Mouse (Mus musculus) bone marrow macrophage, adult 2 months (primary cell): ENCODE measurements around the gene Tm4sf19.

Experiments
- CTCF ChIP-seq: IDR thresholded peaks from 2 replicates; pipeline ENCODE4 v1.5.1; 2012; ENCODE audit warnings: low read depth, mild to moderate bottlenecking, low read length, moderate library complexity
- POLR2A ChIP-seq: IDR thresholded peaks from 2 replicates; pipeline ENCODE4 v1.6.1; 2012; ENCODE audit warnings: mild to moderate bottlenecking, low read depth, low read length, borderline replicate concordance

DNA sequence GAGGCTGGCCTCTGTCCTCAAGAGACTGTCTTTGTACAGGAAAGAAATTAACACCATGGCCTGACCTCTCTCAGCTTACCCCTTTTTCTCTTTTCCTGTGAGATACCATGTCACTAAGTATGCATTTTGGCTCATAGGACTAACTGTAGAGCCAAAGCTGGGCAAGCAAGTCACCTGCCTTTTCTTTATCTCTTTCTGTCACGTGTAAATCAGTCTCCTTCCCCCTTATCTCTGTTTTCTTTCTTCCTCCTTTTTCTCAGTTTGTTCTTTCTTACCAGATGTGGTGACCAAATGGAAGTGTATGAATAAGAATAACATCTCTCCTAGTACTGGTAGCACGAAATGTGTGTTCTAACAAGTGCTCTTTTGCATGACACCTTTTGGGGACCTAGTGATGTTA, 15.4 kb upstream of the Tm4sf19 start:
- TF ChIP-seq CTCF, result no peak
- TF ChIP-seq POLR2A, result no peak
